Mouse (Mus musculus): ENCODE results near the gene Tmem45a2. TPM values are rescaled to one million over a fixed set of nuclear protein-coding genes. Genes with fewer than 3 reads are reported as not detected.
"Not testable (repeated sequence)": the region's sequence is repeated elsewhere in the genome, so short reads cannot be mapped to it uniquely, and the experiment has no call there.

Tmem45a2 gene
- polyA plus RNA-seq, 1 experiment = not detected

DNA sequence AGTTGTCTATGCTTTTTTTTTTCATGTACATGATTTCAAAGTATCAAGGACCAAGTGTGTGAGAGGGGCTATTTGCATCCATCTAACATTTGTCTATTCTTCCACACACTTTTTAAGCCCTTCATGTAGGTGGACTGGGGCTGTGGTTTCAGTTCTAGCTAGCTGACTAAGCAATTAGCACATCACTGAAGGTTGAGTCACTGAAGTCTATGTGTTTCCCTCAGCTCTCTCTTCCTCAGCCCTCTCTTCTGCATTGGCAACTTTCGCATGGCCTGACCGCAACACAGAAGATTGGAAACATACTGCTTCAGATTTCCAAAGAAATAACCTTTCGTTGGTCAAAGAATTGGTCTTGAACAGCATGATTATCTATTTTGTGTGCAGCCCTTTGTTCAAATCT is 21.2 kb downstream of the Tmem45a2 start:
- TF ChIP-seq POLR2A (IDR thresholded peaks at IDR 0.05; ENCODE audit: low read depth, low read length) (no peak), CTCF (conservative IDR thresholded peaks at IDR 0.05; ENCODE audit: insufficient read depth, insufficient read length, low read depth, low read length) (no peak)
- 93% methylated on average over 3 of the region's 3 CpGs for WGBS
- Histone ChIP-seq H3K4me1 (ENCODE audit: control insufficient read depth, insufficient read depth, low read length) (no peaks in the 10 kb centered on the region), H3K27ac (ENCODE audit: insufficient read depth, low read depth, low read length) (no peak overlapping the region), H3K4me3 (ENCODE audit: insufficient read depth, low read depth, low read length) (no peak overlapping the region), H3K36me3 (ENCODE audit: control insufficient read depth, insufficient read depth, low read length) (no peaks in the 10 kb centered on the region), H3K27me3 (replicated peaks; ENCODE audit: control insufficient read depth, insufficient read depth, low read length) (no peaks in the 10 kb centered on the region)
- no peak for DNase-seq

DNA sequence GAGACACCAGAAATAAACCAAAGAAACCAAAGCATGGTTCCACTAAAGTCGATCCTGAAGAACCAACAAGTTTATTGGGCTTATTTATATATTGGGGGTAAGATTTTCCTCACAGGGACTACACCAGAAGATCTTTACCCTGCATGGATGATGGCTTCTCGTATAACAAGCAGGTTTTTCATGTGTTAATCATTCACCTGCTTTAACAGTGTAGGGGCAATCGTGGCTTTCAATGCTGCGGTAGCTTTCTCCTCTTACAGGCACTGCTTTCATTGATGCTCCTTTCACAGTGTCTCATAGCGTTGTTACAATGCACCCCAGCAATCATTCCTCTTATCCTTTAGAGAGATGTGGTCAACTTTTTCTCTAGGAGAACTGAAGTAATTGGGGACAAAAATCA is 32.6 kb downstream of the Tmem45a2 start:
- Histone ChIP-seq H3K4me3 (ENCODE audit: insufficient read depth, low read depth, low read length) (no peak overlapping the region), H3K36me3 (ENCODE audit: control insufficient read depth, insufficient read depth, low read length) (no peaks in the 10 kb centered on the region), H3K27me3 (replicated peaks; ENCODE audit: control insufficient read depth, insufficient read depth, low read length) (no peaks in the 10 kb centered on the region), H3K4me1 (ENCODE audit: control insufficient read depth, insufficient read depth, low read length) (no peaks in the 10 kb centered on the region), H3K27ac (ENCODE audit: insufficient read depth, low read depth, low read length) (no peak overlapping the region)
- peak; percentile 8 for DNase-seq
- 27% methylated on average over 5 of the region's 5 CpGs for WGBS
- TF ChIP-seq POLR2A (IDR thresholded peaks at IDR 0.05; ENCODE audit: low read depth, low read length) (no peak), CTCF (conservative IDR thresholded peaks at IDR 0.05; ENCODE audit: insufficient read depth, insufficient read length, low read depth, low read length) (no peak)

- Histone ChIP-seq H3K36me3 (ENCODE audit: control insufficient read depth, insufficient read depth, low read length) (no peaks in the 10 kb centered on the region), H3K27ac (ENCODE audit: insufficient read depth, low read depth, low read length) (no peak overlapping the region), H3K4me1 (ENCODE audit: control insufficient read depth, insufficient read depth, low read length) (no peaks in the 10 kb centered on the region), H3K27me3 (replicated peaks; ENCODE audit: control insufficient read depth, insufficient read depth, low read length) (no peaks in the 10 kb centered on the region), H3K4me3 (ENCODE audit: insufficient read depth, low read depth, low read length) (no peak overlapping the region)
- TF ChIP-seq POLR2A (IDR thresholded peaks at IDR 0.05; ENCODE audit: low read depth, low read length) (no peak), CTCF (conservative IDR thresholded peaks at IDR 0.05; ENCODE audit: insufficient read depth, insufficient read length, low read depth, low read length) (no peak)
- DNase-seq = no peak
- WGBS = 80% methylated on average over 7 of the region's 7 CpGs
Measured at GRCm38 (mm10) chr16:57030150-57030885, 40.9 kb downstream of the Tmem45a2 start.

GRCm38 (mm10) chr16:56998283-56998682 is 72.9 kb downstream of the Tmem45a2 start:
- H3K36me3 ChIP-seq (ENCODE audit: control insufficient read depth, insufficient read depth, low read length); H3K27ac ChIP-seq (ENCODE audit: insufficient read depth, low read depth, low read length); DNase-seq; H3K4me1 ChIP-seq (ENCODE audit: control insufficient read depth, insufficient read depth, low read length); H3K4me3 ChIP-seq (ENCODE audit: insufficient read depth, low read depth, low read length); H3K27me3 ChIP-seq (replicated peaks; ENCODE audit: control insufficient read depth, insufficient read depth, low read length): not testable (repeated sequence)
- 85% methylated on average over 9 of the region's 9 CpGs for WGBS

Other genes starting within 250 kb of the Tmem45a2 start
- 1.7 and 2.0 TPM in 2 replicates for gene Tmem45a, start 185.2 kb downstream of the Tmem45a2 start, polyA plus RNA-seq (2012; rRNA removed)
- not detected in 2 replicates for gene Lnp1, start 143.3 kb downstream of the Tmem45a2 start, polyA plus RNA-seq (2012; rRNA removed)
- gene Tomm70a, start 50.3 kb upstream of the Tmem45a2 start, polyA plus RNA-seq (2012; rRNA removed) = 10.6 and 12.5 TPM in 2 replicates
- 75.3 and 83.7 TPM in 2 replicates for gene Nit2, start 96.0 kb upstream of the Tmem45a2 start, polyA plus RNA-seq (2012; rRNA removed)
- 8.6 and 10.7 TPM in 2 replicates for gene Tbc1d23, start 160.1 kb upstream of the Tmem45a2 start, polyA plus RNA-seq (2012; rRNA removed)
- not detected in 2 replicates for gene Tmem30c, start 221.5 kb upstream of the Tmem45a2 start, polyA plus RNA-seq (2012; rRNA removed)

Measured in kidney, adult 2 months (tissue).